Mouse (Mus musculus) embryonic stem cell, embryonic (primary cell): ENCODE data around the gene Abhd16a.

Source experiments
- CTCF ChIA-PET, 4 experiments: fragments of 300-600 bp in 2 of 4; fragments of 350-600 bp in 2 of 4; sonication (Branson Sonifier 250); formaldehyde crosslinking; loops; one replicate each; lab custom pipeline; 2022; ENCODE audit warnings: inconsistent platforms in 2 of 4; lab: Charles Lee
- POLR2A ChIA-PET, 4 experiments: fragments of 300-600 bp in 2 of 4; fragments of 350-600 bp in 2 of 4; sonication (Branson Sonifier 250); formaldehyde crosslinking; loops; one replicate each; lab custom pipeline; 2022; ENCODE audit warnings: antibody characterized with exemption in 4 of 4, inconsistent platforms in 1 of 4; lab: Charles Lee

The Abhd16a gene

DNA sequence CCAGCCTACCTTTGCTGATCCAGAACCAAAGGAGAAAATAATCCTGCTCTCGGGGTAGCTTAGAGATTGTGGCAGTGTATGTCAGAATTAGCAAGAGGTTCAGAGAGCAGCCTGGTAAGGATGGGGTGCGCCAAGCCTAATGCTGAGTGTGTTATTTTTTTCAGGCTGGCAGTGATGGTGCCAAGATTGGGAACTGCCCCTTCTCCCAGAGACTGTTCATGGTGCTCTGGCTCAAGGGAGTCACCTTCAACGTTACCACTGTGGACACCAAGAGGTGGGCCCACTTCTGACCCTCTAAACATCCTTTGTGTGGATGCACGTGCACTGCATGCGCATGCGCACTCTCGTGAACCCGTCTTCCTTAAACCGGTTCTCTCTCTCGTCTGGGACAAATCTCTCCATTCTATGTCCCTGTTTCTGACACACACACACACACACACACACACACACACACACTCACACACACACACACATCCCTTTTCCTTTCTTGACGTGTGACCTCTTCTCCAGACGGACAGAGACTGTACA is 36.7 kb upstream of the Abhd16a start:
- ChIA-PET POLR2A (interaction anchor here in 3 of 4 experiments (0.6 to 8.9 kb wide), 21 partner anchors 8 to 933 kb away, joined by 3 to 105 read pairs (median 4); partner anchors contain the start of genes Ddah2 (in 2 of the 3), H2-DMa (in 2 of the 3), Ly6g6e (in 2 of the 3) and Hspa1b (in 1 of the 3)), CTCF (interaction anchor here in 3 of 4 experiments (1.0 to 1.5 kb wide), 4 partner anchors 9 to 36 kb away, joined by 3 to 5 read pairs (median 4); partner anchors contain the start of gene Abhd16a (in 1 of the 3))

DNA sequence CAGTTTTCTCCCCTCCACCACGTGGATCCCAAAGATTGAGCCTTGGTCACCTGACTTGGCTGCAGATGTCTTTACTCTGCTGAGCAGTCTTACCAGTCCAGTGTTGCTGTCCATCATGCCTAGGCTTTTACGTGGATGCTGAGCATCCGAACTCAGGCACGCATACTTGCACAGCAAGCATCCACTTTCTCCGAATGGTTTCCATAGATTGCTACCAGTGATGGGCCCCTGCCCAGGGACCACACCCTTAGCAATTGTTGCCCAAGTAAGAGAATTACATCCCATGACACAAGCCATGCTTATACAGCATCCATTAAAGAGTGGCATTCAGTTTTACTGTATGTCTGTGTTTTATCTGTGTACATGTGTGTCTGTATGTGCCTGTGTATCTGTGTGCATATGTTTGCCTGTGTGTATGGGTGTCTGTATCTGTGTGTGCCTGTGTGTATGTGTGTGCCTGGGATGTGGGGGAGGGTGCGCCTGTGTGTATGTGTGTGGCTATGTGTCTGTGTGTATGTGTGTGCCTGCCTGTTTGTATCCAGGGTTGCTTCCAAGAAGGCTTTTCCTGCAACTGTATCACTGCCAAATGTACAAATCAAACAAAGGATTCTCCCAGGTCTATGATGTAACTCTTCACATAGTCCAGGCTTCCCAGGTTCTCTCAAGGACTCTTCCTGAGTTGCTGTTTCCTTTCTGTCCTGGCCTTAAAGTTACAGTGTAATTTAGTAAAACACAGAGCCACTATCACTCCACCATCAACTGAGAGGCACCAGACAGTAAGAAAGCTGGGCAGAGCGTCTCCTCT is 33.2 kb upstream of the Abhd16a start:
- CTCF ChIA-PET: interaction anchor here in 1 of 4 experiments (0.5 kb wide), 1 partner anchor 89 kb away, joined by 7 read pairs; no protein-coding TSS in a partner anchor
- POLR2A ChIA-PET: interaction anchor here in 3 of 4 experiments (0.6 to 1.2 kb wide), 5 partner anchors 9 to 76 kb away, joined by 3 to 8 read pairs (median 3); partner anchors contain the start of gene Msh5 (in 1 of the 3)

DNA sequence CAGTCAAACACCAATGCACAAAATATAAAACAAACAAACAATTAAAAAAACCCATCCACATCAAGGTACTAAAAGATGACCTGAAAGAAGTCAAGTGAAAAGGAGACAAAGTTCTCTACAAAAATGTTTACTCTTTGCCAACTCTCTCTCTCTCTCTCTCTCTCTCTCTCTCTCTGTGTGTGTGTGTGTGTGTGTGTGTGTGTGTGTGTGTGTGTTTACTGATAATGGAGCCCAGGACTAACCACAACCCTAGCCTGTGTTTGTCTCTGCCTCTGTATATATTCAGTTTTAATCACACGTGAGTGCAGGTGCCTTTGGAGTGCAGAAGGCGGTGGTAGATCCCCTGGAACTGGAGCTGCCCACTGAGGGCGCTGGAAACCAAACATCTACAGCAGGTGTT is 32.0 kb upstream of the Abhd16a start:
- ChIA-PET POLR2A (interaction anchor here in 1 of 4 experiments (0.7 kb wide), 1 partner anchor 28 kb away, joined by 3 read pairs; no protein-coding TSS in a partner anchor), CTCF (no interaction called here)

DNA sequence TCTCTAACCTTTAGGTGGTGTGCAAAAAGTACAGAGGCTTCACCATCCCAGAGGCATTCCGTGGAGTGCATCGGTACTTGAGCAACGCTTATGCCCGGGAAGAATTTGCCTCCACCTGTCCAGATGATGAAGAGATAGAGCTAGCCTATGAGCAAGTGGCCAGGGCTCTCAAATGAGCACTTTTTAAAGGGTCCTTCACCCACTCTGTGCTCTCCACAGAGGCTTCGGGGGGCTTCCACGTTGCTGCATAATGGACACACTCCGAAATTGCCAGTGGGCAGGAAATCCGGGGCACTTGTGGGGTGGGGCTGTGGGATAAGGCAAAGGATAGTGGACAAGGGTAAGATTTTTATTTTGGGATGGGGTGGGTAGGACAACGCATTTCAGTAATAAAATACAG is 30.7 kb upstream of the Abhd16a start:
- POLR2A ChIA-PET: interaction anchor here in 3 of 4 experiments (0.6 to 5.6 kb wide), 46 partner anchors 10 to 327 kb away, joined by 3 to 105 read pairs (median 5); partner anchors contain the start of genes Ddx39b (in 3 of the 3), Msh5 (in 3 of the 3), Clic1 (in 2 of the 3) and D17H6S53E (in 2 of the 3)
- CTCF ChIA-PET: interaction anchor here (0.5 to 2.5 kb wide), 14 partner anchors 12 to 729 kb away, joined by 3 to 13 read pairs (median 4); partner anchors contain the start of genes Abhd16a (in 1 of the 4), Csnk2b (in 1 of the 4), Gpank1 (in 1 of the 4) and Msh5 (in 1 of the 4)

DNA sequence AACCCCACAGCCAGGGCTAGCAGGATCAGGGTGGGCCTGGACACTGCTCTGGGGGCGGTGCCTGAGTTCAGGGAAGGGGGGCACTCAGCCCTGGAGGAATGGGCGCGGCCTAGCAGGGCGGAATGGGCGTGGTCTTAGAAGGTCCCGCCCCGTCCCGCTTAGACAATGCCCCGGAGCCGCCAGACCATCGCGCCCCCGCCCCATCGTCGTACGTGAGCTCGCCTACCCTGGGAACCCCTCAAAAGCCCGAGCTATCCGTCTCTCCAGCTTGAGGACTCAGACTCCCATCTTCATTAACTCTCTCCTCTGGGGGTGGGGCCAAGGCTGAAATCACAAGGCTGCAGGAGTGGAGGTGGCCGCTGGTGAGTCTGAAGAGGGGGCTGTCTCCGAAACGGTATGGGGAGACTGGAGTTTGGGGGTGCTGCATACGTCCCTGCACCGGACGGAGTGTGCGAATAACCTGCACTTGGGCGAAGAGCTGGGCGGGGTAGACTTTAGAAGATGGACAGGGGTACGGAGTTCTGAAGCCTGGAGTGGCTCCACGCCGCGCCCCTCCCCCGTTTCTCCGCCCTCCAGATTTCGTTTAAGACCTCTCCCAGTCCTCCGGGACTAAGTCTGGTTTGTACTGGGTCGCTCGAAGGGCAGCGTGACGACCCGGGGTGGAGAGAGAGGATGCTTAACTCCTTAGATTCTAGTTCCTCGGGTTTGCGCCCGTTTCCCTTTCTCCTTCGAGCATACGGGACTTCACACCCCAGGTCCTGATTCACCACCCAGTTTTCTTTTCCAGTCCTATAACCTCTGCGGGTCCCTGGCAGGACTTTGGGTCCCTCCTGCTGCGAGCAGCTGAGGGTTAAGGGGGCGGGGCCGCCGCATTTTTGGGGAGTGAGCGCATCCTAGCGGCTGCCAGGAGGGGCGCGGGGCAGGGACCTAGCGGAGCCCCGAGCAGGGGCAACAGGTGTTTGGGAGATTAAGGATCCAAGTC is 29.9 kb upstream of the Abhd16a start, which contains the start of gene Ddah2:
TSS of gene Ddah2 (plus strand) at position 125 of the 982 bp plus-strand sequence.
- CTCF ChIA-PET: interaction anchor here (0.5 to 2.5 kb wide), 23 partner anchors 9 to 728 kb away, joined by 3 to 13 read pairs (median 4); partner anchors contain the start of genes Abhd16a (in 1 of the 4), Clic1 (in 1 of the 4), Csnk2b (in 1 of the 4) and Gpank1 (in 1 of the 4)
- POLR2A ChIA-PET: interaction anchor here in 3 of 4 experiments (0.6 to 5.6 kb wide), 74 partner anchors 8 to 412 kb away, joined by 3 to 105 read pairs (median 4); partner anchors contain the start of genes Clic1 (in 3 of the 3), Ddx39b (in 3 of the 3), Ly6g6e (in 3 of the 3) and Msh5 (in 3 of the 3)

DNA sequence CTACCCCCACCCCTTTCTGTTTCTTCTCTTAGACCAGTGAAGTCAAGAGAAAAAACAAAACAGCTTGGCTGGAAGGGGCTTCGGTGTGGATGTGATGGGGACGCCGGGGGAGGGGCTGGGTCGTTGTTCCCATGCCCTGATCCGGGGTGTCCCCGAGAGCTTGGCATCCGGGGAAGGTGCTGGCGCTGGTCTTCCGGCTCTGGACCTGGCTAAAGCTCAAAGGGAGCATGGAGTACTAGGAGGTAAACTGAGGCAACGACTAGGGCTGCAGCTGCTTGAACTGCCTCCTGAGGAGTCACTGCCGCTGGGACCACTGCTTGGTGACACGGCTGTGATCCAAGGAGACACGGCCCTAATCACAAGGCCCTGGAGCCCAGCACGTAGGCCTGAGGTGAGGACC is 29.0 kb upstream of the Abhd16a start:
- ChIA-PET CTCF (interaction anchor here in 3 of 4 experiments (0.8 to 2.5 kb wide), 13 partner anchors 10 to 114 kb away, joined by 3 to 13 read pairs (median 5); partner anchors contain the start of genes Msh5 (in 2 of the 3) and Clic1 (in 1 of the 3)), POLR2A (interaction anchor here in 3 of 4 experiments (0.5 to 5.6 kb wide), 52 partner anchors 9 to 413 kb away, joined by 3 to 105 read pairs (median 5); partner anchors contain the start of genes Clic1 (in 3 of the 3), Msh5 (in 3 of the 3), Ddx39b (in 2 of the 3) and Ly6g6e (in 2 of the 3))

DNA sequence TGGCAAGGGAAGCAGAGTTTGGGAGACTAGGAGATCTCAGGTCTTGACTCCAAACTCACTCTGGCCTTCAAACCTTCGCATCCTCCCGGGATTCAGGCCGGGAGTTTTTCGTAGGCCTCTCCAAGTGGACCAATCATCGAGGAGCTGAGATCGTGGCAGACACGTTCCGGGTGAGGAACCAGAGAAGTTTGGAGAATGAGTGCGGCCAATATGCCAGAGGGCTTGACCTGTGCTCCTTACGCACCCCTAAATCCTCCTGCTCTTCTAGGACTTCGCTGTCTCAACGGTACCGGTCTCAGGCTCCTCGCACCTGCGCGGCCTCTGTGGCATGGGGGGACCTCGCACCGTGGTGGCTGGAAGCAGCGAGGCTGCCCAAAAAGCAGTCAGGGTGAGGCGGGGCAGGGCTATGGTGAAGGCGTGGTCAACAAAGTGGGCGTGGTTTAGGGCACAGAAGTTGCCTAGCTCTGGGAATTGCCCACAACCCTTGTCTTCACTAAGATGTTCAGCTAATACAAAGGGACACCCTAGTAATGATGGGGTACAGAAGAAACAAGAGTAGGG is 28.2 kb upstream of the Abhd16a start:
- POLR2A ChIA-PET: interaction anchor here in 3 of 4 experiments (0.6 to 5.6 kb wide), 29 partner anchors 9 to 187 kb away, joined by 3 to 105 read pairs (median 5); partner anchors contain the start of genes Msh5 (in 3 of the 3), Clic1 (in 2 of the 3), Ly6g6e (in 2 of the 3) and Csnk2b (in 1 of the 3)
- CTCF ChIA-PET: interaction anchor here in 2 of 4 experiments (0.8 to 1.6 kb wide), 9 partner anchors 9 to 108 kb away, joined by 3 to 6 read pairs (median 4); partner anchors contain the start of gene Msh5 (in 1 of the 2)

DNA sequence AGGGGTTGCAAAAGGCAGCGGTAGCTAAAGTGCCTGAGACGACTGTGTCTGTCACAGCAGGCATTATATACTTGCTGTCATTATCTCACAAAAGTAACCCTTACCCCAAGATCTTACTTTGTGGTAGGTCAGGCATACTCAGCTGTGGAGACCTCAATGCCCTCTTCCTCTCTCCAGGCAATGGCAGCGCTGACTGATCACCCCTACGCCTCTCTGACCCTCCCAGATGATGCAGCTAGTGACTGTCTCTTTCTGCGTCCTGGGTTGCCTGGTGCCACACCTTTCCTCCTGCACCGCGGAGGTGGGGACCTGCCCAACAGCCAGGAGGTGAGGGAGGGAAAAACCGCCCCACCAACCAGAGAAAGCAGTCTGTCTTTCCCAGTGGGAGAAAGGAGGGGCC is 27.8 kb upstream of the Abhd16a start:
- CTCF ChIA-PET: interaction anchor here in 1 of 4 experiments (0.8 to 1.6 kb wide), 5 partner anchors 9 to 109 kb away, joined by 3 to 5 read pairs (median 4); no protein-coding TSS in a partner anchor

DNA sequence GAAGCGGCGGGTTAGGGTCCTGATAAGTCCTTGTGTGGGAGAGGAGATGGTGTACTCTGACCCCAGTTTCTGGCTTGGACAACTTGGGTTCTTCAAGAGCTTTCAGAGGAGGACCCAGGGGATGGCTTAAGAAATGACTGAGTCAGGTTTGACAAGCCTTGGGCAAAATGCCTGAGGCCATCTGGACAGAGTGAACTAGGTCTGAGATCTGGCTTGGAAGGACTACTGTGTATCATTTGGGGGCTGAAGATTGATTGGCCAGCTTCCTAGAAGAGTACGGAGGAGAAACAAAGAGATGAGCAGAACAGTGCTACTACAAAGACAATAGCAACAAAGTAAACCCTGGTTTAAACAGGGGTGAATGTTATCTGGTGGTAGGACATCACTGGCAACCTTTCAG is 25.6 kb upstream of the Abhd16a start:
- ChIA-PET CTCF (interaction anchor here in 2 of 4 experiments (1.0 to 1.3 kb wide), 4 partner anchors 17 to 42 kb away, joined by 3 to 5 read pairs (median 4); partner anchors contain the start of genes Abhd16a (in 1 of the 2) and Msh5 (in 1 of the 2)), POLR2A (interaction anchor here in 2 of 4 experiments (0.5 to 5.6 kb wide), 20 partner anchors 10 to 188 kb away, joined by 3 to 82 read pairs (median 4); partner anchors contain the start of genes Clic1 (in 2 of the 2), Ly6g6e (in 2 of the 2), Msh5 (in 1 of the 2) and Sapcd1 (in 1 of the 2))

More for the DNA sequence above, 27.8 kb upstream of the Abhd16a start:
- POLR2A ChIA-PET: interaction anchor here (0.6 to 5.6 kb wide), 32 partner anchors 10 to 186 kb away, joined by 3 to 105 read pairs (median 4); partner anchors contain the start of genes Msh5 (in 3 of the 4), Clic1 (in 2 of the 4), Ddx39b (in 2 of the 4) and Ly6g6e (in 2 of the 4)

DNA sequence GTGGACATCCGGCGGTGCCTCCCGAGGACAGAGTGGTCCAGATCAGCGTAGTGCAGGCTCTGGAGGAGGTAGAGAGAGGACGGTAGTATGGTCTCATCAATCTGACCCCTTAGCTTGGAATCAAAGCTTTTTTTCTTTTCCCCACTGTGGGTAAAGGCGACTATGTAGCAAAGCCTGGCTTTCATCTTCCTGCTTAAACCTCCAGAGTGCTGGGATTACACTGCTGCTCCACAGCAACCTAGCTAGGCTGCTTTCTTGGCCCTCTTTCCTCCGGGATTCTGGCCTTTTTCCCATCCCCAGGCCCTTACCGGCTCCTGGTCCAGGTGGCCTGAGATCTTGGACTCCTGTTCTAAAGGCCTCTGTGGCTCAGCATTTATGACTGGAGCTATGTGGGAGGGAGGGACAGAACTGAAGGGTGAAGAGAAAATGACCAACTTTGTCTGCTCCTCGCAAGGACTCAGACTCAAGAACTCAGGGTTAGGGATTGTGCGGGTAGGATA is 24.6 kb upstream of the Abhd16a start:
- POLR2A ChIA-PET: interaction anchor here in 3 of 4 experiments (0.6 to 2.0 kb wide), 22 partner anchors 9 to 187 kb away, joined by 3 to 16 read pairs (median 4); partner anchors contain the start of genes Ly6g6e (in 2 of the 3), Msh5 (in 2 of the 3), Clic1 (in 1 of the 3) and Ddx39b (in 1 of the 3)
- CTCF ChIA-PET: interaction anchor here in 3 of 4 experiments (0.9 to 1.3 kb wide), 8 partner anchors 10 to 104 kb away, joined by 3 to 5 read pairs (median 4); partner anchors contain the start of genes Abhd16a (in 1 of the 3) and Msh5 (in 1 of the 3)

DNA sequence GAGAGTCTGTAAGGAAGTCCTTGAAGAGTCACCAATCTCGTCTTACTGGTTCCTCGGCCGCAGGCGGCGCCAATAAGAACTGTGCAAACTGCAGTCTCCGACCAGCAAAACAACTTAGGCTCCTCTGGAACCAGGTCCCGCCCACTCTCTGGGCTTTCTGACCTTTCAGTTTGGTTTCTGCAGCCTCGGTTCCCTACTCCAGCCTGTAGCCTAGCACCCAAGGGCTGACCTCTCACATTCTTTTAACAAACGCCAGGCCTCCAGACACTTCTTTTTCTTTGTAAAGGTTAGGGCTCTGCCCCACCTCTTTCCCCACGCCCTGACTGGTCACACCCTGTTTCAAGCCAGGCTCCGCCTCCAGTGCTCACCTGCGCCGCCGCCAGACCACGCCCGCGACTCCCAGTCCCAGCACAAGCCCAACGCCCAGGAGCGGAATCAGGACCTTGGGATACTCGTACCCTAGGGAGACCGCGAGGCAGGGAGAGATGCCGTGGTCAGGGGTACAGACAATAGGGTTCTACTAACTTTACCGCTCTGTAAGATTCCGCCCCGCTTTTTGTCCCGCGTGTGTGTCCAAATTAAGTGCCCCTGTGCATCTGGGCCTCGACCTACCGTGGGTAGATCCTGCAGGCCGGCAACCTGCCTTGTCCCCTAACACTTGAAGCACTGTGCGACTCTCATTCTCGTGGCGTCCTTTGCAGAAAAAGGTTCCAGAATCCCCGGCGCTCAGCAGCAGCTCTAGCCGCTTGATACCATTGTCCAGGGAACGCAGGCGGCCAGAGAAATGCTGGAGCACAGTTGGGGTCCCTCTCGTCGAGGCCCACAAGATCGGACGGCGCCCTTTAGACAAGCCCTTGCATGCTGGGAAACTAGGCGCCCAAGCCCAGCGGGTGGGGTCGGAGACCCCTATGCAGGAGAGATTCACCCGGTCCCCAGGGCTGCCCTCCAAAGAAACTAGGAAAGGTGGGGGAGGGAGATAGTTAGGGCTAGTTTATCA is 23.8 kb upstream of the Abhd16a start, which contains the start of gene Ly6g6c:
TSS of gene Ly6g6c (plus strand) at position 438 of the 997 bp plus-strand sequence.
- ChIA-PET CTCF (interaction anchor here in 3 of 4 experiments (0.6 to 1.2 kb wide), 5 partner anchors 9 to 104 kb away, joined by 3 to 4 read pairs (median 4); no protein-coding TSS in a partner anchor), POLR2A (interaction anchor here in 3 of 4 experiments (0.8 to 2.0 kb wide), 8 partner anchors 9 to 176 kb away, joined by 3 to 16 read pairs (median 6); partner anchors contain the start of genes Ly6g6e (in 2 of the 3), Clic1 (in 1 of the 3), Ddx39b (in 1 of the 3) and Msh5 (in 1 of the 3))

DNA sequence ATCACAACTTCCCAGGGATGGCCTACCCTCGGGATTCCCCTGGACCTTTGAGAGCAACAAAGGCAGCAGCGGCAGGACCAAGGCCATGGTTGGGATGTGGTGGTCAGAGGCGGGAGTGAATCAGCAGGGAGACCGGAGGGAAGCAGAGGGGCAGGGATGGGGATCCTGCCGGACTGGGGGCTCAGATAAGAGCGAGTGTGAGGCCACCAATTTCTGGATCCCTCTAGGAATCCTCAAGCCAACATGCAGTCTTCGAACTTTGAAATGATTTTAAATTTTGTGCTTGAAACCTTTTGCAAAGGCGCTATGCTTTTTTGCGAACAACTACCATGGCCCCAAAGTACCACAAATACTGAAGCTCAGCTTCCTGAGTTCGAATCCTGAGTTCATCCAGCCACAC is 23.0 kb upstream of the Abhd16a start, which contains the start of gene Mpig6b:
TSS of gene Mpig6b (minus strand) at position 101 of the 400 bp plus-strand sequence.
- ChIA-PET POLR2A (interaction anchor here in 3 of 4 experiments (0.8 to 1.4 kb wide), 3 partner anchors 8 to 19 kb away, joined by 3 to 5 read pairs (median 4); partner anchors contain the start of genes Ly6g6e (in 1 of the 3) and Msh5 (in 1 of the 3)), CTCF (interaction anchor here in 1 of 4 experiments (0.6 kb wide), 1 partner anchor 116 kb away, joined by 3 read pairs; no protein-coding TSS in a partner anchor)

DNA sequence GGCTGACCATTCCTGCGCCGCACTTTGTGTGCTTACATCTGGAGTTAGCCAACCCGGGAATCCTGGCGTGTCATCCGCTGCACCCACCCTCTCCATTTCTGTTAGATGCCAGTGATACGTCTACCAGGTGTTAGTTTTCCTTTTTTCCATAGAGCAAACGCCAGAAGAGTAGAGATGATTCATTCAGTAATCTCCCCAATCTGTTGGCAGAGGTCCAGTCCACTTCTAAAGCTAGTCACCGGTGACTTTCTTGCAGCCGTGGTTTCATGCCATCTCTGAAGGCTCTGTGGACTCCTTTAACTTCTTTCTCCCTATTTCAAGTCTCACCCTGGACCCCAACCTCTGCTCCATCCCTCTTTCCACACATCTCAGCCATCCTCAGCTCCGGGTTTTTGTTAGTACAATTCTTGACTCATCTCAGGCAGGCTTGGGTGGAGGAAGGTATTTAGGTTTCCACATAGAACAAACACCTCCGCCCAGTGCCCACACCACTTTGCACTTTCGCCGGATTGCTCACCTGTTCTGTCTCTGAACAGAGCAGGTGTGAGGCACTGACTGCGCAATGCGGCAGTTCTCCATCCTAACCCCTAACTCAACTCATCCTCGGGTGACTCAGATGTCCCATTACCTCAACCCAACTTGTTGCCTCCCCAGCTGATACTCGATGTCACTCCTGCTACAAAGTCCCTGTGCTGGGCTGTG is 20.7 kb upstream of the Abhd16a start:
- POLR2A ChIA-PET: interaction anchor here in 3 of 4 experiments (0.6 to 2.2 kb wide), 4 partner anchors 9 to 122 kb away, joined by 3 to 5 read pairs (median 3); partner anchors contain the start of gene Ddah2 (in 1 of the 3)
- CTCF ChIA-PET: no interaction called here
